Mouse (Mus musculus): ENCODE data around the gene Bace1. TPM values are rescaled to one million over a fixed set of nuclear protein-coding genes. Genes with fewer than 3 reads are reported as not detected.
A peak's percentile ranks its signal among the peaks of the same experiment; 100 is the strongest.

Bace1 gene
- polyA plus RNA-seq, 1 experiment from 2014 or later = 33.5 TPM

GRCm38 (mm10) chr9:45907078-45907428, 68.7 kb downstream of the Bace1 start:
- ATAC-seq = no peak
- Histone ChIP-seq H3K9ac (peak overlapping the region; percentile 93), H3K9me3 (replicated peaks) (no peaks in the 10 kb centered on the region), H3K4me1 (peaks cover 31% of the 10 kb centered on the region), H3K36me3 (ENCODE audit: poor library complexity, severe bottlenecking) (peaks cover 45% of the 10 kb centered on the region), H3K27me3 (no peaks in the 10 kb centered on the region), H3K27ac (peak overlapping the region; percentile 95), H3K4me2 (peak overlapping the region; percentile 86), H3K4me3 (peak overlapping the region; percentile 90)
- WGBS = under 1% methylated on average over 19 of the region's 19 CpGs

DNA sequence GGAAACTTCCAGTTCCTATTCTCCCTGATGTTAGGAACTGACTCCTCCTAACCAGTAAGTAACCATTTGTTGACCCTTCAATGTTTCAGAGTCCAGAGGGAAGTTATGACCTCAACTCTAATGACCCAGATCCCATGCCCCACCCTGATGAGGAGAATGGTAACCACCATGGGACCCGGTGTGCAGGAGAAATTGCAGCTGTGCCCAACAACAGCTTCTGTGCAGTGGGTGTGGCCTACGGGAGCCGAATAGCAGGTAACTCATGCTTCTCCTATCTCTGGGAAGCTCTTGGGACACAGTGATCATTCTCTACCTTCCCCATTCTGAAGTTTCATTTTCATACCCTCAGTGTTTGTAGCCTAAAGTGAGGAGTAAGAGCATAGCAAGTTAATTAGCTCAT, 72.6 kb downstream of the Bace1 start:
- peaks cover 75% of the 10 kb centered on the region for H3K36me3 ChIP-seq (ENCODE audit: poor library complexity, severe bottlenecking)
- H3K9me3 ChIP-seq (replicated peaks) = no peaks in the 10 kb centered on the region
- WGBS = 90% methylated on average over 3 of the region's 3 CpGs
- H3K9ac ChIP-seq = no peak overlapping the region
- H3K27me3 ChIP-seq = no peaks in the 10 kb centered on the region
- peaks cover 15% of the 10 kb centered on the region for H3K4me1 ChIP-seq
- H3K4me3 ChIP-seq = no peak overlapping the region
- H3K27ac ChIP-seq = no peak overlapping the region
- no peak overlapping the region for H3K4me2 ChIP-seq
- ATAC-seq = no peak

DNA sequence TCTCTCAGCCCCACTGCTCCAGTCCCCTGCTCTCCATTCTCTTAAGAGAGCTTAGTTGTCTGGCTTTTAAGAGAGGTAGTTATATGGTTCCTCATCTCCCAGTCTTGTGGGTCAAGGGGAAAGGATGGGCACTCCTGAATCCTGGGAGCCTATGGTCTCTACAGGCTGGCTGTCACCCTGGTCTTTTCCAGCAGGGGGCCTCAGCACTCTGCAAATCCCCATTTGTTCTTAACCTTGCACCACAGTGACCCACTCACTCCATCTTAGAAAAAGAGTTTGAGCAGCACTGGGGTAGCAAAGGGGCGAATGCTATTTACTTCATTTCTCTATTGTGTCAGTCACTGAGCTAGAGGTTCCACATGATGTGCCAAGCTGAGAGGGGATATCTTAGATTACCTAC, 73.3 kb downstream of the Bace1 start:
- WGBS = 78% methylated on average over 1 of the region's 1 CpGs
- Histone ChIP-seq H3K4me2 (no peak overlapping the region), H3K4me3 (no peak overlapping the region), H3K9ac (no peak overlapping the region), H3K27ac (no peak overlapping the region), H3K27me3 (no peaks in the 10 kb centered on the region), H3K36me3 (ENCODE audit: poor library complexity, severe bottlenecking) (peaks cover 82% of the 10 kb centered on the region), H3K4me1 (peaks cover 15% of the 10 kb centered on the region), H3K9me3 (replicated peaks) (no peaks in the 10 kb centered on the region)
- no peak for ATAC-seq

Other genes with a start within 250 kb of the Bace1 start
- 16.1 and 19.1 TPM in 2 replicates for gene Cep164, start 9.9 kb upstream of the Bace1 start, polyA plus RNA-seq (2015; fragmentation: Nextera tagmentation; extraction: Ambion mirVana)
- gene Pcsk7, start 67.9 kb downstream of the Bace1 start, polyA plus RNA-seq (2015; fragmentation: Nextera tagmentation; extraction: Ambion mirVana) = 20.1 and 24.9 TPM in 2 replicates
- gene Rnf214, start 68.3 kb downstream of the Bace1 start, polyA plus RNA-seq (2015; fragmentation: Nextera tagmentation; extraction: Ambion mirVana) = 92.9 and 94.3 TPM in 2 replicates
- 2.5 and 3.1 TPM in 2 replicates for gene Tagln, start 97.5 kb downstream of the Bace1 start, polyA plus RNA-seq (2015; fragmentation: Nextera tagmentation; extraction: Ambion mirVana)
- 22.6 and 26.3 TPM in 2 replicates for gene Sidt2, start 116.7 kb downstream of the Bace1 start, polyA plus RNA-seq (2015; fragmentation: Nextera tagmentation; extraction: Ambion mirVana)
- gene Pafah1b2, start 174.1 kb downstream of the Bace1 start, polyA plus RNA-seq (2015; fragmentation: Nextera tagmentation; extraction: Ambion mirVana) = 277 and 295 TPM in 2 replicates
- 4.9 TPM in 2 replicates for gene Sik3, start 174.2 kb downstream of the Bace1 start, polyA plus RNA-seq (2015; fragmentation: Nextera tagmentation; extraction: Ambion mirVana)